Mouse (Mus musculus) inflammation-experienced regulatory T-cells, adult 6 months (primary cell): ENCODE data around the gene Pdcl3. TPM values are rescaled to one million over a fixed set of nuclear protein-coding genes. Genes with fewer than 3 reads are reported as not detected.

Experiments
- ATAC-seq: one replicate; pipeline ENCODE4 v1.8.0; 2017
- polyA plus RNA-seq, 3 experiments: library from polyadenylated mRNA; unstranded; fragments of 100-300 nt; shearing (Covaris generic); gene quantifications; one replicate each; pipeline ENCODE4 v1.2.1; 2017

Pdcl3 gene
- 100 to 1,000 TPM; 144 to 205 (median 169) TPM for polyA plus RNA-seq

DNA sequence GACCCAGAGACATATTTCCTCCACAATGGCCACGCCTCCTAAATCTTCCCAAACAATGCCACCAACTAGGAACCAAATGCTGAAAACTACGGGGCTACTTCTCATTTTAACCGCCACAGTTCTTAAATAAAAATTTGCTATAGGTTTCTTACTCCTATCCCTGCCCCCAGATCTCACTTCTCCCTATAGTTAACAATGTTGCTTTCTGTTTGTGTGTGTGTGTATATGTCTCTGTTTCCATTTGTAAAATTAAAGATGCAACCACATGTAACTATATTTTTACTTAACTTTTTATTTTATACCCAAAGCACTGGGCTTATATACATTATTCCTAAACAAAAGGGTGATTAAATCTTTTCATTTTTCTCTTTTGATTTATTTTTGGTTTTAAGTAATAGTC is at the start of gene Pdcl3:
TSS of gene Pdcl3 (plus strand) at position 301 of the 400 bp plus-strand sequence.
- ATAC-seq: no peak

DNA sequence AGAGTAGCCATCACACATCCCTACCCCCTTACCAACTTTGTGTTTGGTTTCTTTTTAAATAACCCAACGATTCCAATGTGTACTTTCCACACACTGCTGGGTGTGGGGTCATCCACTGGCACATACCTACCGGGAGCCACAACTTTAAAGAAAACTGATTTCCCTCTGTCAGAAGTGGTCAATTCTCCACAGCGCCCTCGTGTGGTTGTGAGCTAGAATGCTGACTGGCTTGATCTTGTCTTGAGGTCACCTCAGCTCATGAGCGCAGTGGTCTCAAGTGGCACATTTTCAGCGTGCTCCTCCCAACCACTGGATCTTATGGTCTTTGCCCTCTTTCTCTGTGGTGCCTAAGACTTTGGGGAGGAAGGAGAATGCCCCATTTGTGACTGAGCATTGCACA is 48.6 kb upstream of the Pdcl3 start:
- ATAC-seq: no peak

DNA sequence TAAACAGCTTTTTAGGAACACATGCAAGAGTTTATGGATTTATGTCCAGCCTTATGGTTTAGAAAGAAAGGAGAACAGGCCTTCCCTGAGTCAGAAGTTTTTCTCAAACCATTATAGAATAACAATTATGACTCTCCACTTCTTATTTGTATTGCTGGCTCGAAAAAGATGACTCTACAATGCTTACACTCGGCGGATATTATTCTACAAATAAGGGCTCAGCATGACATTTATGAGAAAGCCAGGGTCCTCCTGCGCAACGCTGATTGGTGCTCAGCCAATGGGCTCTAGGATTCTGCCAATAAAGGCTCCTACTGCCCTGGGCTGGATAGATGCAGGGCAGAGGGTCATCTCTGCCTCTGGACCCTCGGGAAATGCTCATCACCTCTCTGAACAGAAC is 46.6 kb upstream of the Pdcl3 start, which contains the start of gene Nms:
TSS of gene Nms (plus strand) at position 301 of the 400 bp plus-strand sequence.
- ATAC-seq: no peak

DNA sequence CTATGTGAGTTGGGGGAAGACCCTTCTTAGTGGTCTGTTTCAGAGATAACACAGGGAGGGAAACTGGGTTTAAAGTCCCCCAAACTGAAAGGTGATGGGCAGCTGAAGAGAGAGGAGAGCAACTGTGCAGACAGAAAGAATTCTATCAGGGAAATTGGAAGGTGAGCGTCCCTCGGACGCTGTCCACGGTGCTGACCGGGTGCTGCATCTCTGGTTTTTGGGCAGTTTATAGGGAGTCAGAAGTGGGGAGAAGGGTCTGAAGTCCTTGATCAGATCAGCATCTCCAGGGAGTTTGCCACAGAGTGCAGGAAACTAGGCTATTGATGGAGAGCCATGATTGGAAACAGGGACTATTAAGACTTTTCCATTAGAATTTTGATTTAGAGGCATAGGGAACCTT is 45.8 kb upstream of the Pdcl3 start:
- ATAC-seq: no peak

DNA sequence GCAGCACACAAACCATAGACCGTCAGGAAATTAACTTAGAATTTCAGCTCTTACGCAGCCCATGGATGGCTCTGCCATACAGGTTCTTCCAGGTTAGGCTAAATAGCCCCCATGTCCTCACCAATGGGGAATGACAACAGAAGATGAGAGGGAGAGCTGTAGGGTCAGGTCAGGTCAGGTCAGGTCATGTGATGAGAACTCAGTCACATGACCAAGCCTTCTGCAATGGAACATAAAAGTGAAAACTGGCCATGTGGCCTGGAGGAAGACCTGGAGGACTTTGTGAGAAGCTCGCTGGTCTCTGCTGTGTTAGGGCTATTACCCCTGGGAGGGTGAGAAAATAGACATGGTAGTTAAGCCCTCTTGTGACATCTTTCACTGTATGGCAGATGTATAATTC is 29.0 kb upstream of the Pdcl3 start:
- no peak for ATAC-seq

DNA sequence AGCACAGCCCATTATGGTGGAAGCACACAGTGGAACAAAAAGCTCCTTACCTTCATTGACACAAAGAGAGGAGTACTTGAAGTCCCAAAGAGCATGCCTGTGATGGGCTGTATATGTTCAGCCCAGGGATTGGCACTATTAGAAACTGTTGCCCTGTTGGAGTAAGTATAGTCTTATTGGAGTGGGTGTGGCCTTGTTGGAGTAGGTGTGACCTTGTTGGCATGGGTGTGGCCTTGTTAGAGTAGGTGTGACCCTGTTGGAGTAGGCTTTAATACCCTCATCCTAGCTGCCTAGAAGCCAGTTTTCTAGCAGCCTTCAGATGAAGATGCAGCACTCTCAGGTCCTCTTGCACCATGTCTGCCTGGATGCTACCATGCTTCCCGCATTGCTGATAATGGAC is 16.3 kb upstream of the Pdcl3 start:
- no peak for ATAC-seq

DNA sequence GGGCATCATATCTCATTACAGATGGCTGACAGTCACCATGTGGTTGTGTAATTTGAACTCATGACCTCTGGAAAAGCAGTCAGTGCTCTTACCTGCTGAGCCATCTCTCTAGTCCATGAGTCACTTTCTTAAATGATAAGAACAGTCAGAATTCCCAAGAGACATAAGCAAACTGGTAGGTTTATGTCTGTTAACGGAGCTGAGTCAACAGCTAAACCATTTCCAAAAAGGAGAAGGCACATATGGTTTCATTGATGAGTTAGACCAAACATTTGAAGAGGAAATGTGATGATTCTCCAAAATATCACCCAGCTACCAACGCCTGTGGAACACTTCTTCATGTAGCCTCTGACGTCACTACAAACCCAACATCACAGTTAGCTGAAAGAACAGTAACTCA is 13.7 kb upstream of the Pdcl3 start:
- ATAC-seq: no peak

DNA sequence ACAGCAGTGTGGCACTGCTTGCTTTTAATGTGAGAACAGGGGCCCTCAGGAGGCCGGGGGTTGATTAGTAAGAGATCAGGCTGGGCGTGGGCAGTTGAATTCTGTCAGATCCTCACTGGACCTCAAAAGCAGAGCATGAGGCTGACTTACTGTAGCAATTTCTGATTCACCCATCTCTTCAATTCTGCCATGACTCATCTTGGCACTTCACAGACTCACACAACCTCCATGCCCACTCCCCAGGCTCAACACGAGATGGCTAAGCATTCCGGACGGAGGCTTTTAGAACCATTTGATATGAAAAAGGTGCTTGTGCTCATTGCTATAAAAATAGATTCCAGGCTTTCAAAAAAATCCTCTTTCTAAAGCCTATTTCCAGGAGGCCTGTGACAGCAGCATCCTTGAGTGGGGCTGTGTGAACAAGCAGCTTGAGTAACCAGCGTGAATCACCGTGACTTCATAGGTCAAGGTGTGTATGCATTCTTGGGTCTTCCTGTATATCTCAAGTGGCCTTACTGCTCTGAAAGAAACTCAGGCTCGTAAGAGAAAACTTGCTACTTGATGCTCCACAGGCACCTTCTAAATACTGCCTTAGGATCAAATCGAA is 12.3 kb upstream of the Pdcl3 start:
- no peak for ATAC-seq

DNA sequence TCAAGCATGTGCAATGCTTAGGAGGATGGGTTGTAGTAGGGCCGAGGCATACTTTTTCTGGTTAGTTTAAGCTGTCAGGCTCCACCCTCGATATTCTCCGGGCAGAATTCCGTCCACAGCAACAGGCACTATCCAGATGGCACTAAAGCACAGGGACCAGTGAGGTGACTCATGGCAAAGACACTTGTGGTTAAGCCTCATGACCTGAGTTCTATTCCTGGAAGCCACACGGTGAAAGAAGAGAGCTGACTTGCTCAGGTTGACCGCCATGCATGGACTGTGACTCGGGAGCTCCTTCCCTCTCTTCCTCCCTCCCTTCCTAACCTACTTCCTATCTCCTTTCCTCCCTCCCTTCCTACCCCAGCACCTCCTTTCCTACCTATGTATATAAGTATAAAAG is 5.5 kb upstream of the Pdcl3 start:
- ATAC-seq: no peak

DNA sequence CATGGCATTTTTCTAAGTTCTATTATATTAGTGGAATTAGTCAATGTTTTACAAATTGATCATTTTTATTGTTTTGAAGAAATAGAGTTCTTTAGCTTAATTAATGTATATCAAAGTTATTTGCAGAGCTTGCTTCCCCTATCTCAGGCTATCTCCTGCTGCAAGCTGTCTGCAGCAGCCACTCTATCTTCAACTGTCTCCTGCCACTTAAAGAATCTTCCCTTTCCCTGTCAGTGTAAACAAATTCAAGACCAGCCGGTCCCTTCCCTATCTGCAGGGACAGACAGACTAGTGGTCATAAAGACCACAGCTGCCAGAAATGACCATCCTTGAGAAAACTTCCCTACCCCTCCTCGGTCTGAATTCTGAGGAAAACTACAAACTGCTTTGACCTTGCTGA is 1.5 kb upstream of the Pdcl3 start:
- no peak for ATAC-seq

DNA sequence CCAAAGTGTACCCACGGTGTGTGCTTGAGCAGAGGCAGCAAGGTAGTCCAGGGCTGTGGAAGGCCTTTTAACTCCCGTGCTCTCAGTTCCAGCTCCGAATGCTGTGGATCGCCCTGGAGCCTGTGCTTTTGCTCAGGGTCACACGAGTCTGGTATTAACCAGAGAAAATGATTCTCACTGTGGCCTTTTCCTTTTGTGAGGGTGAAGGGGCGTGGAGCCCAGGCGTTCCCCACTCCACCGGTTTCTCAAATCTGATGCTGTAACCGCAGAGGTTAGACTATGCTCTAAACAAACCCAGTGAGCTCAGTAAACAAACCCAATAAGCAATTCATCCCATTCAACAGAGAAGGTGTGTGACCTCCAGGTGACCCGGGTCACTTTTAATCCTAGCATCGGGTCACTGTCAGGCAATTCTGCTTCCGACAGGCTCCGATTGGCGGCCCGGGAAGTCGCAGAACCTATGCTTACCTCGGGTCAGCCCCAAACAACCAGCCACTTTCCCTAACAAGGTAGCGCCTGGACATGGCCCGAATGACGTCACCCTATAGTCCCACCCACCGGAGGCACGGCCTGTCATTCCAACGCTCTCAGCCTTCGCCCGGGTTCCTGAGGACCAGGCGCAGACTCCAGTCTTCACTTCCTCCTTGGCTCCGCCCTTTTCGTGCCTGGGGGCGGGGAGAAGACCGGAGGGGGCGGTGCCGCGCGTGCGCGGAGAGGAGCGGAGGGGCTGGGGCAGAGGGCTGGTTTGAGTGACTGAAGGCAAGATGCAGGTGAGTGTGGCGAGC is 1.9 kb downstream of the Pdcl3 start:
- peak; percentile 98 for ATAC-seq

DNA sequence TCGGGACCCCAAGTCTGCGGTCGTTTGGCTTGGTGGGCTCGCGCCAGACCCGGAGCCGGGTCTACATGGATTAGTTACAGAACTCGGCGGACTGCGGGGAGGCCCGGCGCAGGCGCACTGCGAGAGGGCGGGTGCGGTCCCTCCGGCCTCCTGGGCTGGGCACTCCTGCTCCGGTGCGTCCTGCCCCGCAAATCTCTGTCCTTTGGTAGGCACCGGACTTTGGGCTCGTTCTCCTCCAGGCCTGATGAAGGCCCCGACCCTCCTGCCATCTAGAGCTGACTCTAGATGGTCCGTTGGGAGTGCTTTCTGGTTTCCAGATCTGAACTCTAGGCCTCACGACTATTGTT is 2.4 kb downstream of the Pdcl3 start:
- peak; percentile 44 for ATAC-seq

DNA sequence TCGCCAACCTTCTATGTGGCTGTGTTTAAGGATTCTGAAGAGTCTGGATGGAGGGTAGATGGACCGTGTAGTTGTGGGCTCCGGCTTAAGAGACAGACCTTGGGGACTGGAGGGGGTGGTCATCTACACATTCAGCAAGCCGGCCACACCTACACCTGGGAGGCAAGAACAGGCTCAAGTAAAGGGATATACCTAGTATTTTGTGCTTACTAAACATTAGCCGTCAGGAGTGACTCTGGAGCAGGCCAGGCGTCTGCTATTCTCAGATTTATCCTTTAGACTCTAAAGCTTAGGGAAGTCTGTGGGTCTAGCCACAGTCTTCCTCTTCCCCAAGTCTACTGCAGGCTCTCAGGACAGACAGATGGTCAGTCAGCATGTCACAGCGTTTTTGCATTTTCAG is 2.9 kb downstream of the Pdcl3 start:
- no peak for ATAC-seq

DNA sequence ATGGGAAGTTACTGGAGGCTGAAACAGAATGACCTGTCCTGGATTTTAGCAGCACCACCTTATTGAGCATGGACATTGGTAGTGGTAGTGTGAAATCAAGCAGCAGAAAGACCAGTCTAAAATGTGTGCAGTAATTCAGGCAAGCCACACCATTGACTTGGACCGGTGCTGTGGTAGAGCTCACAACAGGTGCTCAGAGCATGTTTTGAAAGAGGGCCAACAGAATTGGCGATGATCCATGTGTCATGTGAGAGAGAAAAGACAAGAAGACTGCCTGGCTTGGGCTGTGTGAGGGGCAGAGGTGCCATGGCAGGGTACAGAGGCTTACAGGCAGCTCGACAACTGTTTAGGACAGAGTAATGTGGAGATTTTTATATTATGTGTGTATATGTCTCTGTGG is 7.0 kb downstream of the Pdcl3 start:
- no peak for ATAC-seq

DNA sequence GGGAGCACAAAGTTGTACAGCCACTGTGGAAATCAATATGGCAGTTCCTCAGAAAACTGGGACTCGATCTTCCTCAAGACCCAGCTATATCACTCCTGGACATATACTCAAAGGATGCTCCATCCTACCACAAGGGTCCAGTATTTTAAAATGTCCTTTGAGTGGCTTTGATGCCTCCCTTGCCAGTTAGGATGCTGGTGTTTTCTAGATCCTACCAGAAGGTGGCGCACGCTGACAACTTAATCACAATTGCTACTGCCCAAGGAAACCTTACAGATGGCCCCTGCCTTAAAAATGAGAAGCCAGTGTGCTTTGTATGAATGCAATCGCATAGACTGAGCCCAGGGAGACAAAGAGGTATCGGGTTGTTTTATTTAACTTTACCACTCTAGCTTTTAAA is 15.7 kb downstream of the Pdcl3 start:
- ATAC-seq: peak; percentile 56

DNA sequence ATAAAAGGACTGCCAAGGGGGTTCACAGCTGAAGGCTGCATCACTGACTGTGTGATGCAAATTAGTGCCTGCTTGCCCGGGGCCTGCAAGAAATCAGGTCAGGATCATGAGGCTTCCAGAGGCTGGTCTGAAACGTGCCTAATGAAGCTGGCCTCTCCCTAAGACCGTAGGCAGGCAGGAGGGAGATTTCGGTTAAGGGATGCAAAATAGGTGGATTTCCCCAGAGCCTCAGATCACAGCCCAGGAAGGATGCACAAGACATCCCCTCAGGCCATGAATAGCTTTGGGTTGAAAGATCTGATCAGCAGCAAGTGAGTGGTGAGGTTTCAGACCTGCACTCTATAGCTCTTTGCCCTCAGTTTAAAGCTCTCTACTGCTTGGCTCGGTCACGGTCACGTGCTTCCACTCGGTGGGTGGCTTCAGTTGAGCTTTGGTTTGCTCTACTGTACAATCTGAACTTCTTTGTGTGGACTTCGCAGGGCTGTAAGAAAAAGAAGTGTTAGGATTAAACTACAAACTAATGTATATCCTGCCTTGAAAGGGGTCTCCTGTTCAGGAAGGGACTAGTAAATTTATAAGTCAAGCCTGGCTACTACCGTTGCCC is 20.4 kb downstream of the Pdcl3 start:
- no peak for ATAC-seq

DNA sequence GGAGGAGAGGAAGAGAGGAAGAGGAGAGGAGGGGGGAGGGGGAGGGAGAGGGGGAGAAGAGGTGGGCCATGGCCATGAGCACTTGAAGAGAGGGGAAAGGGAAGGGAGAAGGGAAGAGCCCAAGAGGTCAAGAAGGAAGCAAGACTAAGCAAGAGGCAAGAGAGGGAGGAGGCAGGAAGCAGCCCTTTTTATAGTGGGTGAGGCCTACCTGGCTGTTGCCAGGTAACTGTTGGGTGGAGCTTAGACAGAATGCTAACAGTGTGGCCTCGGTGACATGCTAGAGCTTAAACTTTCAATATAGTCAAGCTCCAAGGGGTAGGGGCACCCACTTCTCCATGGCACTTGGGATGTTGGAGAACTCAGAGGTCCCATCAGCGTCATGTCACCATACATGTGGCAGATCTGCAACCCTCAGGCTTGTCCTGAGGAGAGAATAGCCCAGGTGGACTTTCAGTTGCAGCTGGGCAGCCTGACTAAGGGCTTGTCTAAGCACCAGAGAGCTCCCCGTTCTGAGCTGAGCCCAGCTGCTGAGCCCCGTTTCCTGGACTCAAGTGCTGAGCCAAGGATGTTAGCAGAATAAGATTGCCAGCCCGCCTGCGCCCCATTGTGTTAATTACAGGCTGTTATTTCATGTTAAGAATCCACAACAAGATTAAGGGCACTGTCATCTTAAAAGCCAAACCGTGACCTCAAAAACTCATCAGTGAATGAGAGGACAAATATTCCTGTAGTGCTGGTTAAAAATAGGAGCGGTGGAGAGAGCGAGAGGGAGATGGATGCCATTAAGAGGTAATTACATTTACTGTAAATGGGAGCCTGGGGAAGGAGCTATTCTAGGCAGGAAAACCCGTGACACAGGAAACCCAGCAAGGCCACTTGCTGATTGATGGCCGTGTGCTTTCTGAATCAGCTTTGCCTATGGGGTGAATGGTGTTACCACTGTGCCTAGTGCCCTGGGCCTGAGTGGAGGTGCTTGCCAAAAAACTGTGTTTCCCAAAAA is 21.7 kb downstream of the Pdcl3 start:
- no peak for ATAC-seq

DNA sequence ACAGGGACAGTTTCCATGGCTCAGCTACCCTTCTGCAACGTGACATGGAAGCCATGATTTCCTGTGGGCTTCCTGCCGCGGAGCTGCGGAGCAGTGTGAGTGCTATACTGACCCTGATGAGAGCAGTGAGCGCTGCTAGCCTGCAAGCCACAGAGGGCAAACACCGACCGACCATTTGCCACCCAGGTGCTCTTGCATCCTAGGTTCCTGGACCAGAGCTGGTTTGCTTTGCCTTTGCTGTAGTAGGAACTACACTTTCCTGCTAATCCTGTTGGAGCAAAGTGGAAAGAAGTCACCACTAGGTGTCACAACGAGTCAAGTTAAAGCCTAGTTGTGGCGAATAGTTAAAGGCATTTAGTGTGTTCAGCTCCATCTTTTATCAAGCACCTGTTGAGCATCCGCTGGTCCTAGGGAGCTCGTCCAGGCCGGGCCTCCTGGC is 25.2 kb downstream of the Pdcl3 start:
- peak; percentile 89 for ATAC-seq

DNA sequence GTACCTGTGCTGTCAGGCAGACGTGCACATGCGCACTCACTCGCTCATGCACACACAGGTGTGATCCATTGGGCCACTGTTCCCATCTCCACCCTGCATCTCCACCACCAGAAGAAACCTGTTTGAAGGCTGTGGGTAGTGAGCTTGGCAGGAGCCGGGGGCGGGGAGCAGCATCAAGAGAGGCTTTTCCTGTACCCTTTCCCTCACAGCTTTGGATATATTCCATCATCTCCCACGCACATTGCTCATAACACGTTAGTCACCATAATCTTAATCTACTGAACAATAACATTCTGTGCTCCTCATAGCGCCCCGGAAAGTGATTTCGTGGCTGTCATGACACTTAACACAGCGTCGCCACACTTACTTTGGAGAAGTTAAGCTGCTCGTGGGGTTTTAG is 27.2 kb downstream of the Pdcl3 start:
- no peak for ATAC-seq

DNA sequence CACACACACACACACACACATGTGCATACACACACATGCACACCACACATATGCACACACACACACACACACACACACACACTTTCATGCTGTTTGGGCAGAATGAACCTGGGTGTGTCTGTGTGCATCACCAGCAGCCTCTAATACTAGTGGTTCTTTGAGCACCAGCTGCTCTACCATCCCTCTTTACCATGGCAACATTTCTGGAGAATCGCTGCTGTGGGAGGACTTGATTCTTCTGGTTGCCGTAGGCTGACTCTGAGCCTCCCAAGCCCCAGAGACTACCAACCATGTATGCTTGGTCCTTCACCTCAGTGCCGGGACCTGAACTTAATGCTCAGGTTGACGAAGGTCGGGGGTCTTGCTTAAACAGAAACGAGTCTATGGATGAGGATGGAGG is 28.4 kb downstream of the Pdcl3 start:
- no peak for ATAC-seq

DNA sequence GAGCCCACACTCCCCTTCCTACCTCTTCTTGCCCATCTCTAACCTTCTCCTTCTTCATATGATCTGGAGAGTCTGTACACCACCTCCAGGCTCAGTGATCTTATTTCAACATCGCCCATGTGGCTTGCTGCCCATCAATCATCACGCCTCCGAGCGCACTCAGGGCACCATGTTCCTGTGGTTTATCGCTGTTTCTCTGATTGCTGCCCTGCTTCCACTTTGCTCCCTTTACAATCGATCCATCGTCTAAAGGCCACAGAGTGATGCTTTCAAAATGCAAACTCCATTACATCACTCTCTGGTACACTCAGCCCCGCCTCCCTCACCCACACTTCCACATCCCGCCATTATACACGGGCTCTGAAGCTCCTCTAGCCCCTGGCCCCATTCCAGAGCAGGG is 30.1 kb downstream of the Pdcl3 start:
- ATAC-seq: no peak

DNA sequence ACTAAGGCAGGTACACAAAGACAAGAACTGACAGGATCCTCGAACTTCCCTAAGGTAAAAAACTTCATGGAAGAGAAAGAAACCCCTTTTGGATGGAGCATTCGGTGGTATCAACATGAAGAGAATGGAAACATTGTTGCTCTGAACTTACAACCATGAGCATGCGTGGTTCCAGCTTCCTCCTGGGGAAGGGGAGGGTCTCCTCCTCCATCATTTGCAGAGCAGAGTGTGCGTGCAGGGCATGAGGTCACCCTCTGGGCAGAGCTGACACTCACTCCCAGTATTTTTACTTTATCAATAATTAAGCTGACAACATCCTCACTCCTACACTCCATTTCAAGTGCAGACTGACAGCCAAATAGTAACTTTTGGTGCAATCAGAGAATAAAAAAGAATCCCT is 32.5 kb downstream of the Pdcl3 start:
- no peak for ATAC-seq

DNA sequence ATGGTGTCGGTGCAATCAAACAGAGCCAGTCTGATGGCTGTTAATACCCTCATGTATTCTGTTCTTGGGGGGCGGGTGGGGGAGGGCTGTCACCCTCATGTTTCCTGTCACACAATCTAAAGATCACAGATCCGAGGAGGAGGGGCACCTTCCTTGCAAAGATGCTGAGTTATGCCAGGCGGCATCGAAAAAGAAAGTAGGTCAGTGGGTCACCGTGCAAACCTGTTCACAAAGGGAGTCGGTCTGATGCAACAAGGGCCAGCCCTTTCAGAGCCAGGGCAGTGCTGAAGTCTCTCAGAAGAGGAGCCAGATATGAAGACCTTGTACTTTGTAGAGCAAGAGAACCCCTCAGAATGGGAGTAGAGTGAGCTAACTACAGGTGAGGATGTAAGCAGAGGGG is 39.7 kb downstream of the Pdcl3 start:
- ATAC-seq: peak; percentile 77
